Mouse (Mus musculus) lung, adult 18-20 months (tissue): ENCODE measurements around the gene Ino80.
A peak's percentile ranks its signal among the peaks of the same experiment; 100 is the strongest.

Source experiments
- DNase-seq, 2 experiments: peaks; one replicate each; pipeline ENCODE4 v3.0.0; 2022; ENCODE audit warnings: mixed read lengths in 2 of 2

The Ino80 gene

DNA sequence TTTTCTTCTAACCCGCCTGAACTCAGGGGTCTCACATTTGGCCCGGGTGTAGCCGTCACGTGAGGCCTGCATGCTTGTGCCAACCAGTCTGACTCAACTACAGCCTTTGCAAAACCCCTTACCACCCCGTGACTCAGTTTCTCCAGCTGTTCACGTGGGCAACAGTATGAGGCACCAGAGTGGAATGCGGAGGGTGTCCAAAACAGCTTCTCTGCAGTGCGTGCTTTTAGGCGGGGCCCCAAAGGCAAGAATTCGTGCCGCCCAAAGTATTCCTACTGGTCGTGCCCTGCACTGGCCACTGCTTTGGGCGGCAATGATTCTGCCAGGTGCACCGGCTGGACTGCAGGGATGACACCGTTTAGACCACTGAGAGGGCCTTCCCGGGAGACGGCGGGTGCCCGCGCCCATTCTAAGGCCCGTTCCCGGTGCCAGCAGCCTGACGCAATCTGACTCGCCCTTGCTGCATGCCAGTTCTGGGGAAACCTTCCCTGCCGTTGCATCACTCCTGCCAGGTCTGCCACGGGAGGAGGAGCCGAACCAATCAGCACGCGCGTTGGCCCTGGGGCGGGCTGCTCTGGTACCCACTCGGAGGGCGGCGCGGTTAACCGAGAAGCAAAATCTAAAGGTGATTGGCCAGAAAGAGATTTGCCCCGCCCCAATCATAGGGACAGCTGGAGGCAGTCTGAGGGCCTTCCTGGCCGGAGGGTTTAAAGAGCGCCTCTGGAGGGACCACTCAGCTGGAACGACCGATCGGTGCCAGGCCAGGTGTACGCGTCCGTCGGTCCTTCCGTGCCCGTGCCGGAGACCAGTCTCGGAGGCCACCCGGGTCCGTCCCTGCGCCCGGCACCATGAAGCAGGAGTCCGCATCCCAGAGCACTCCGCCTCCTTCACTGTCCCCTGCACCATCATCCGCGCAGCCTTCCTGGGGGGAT lies 126.7 kb downstream of the Ino80 start, which contains the start of gene Chac1:
Gene Chac1 (plus strand): TSS at position 675 of the 932 bp plus-strand sequence.
- peak; percentile 95 to 97 for DNase-seq

DNA sequence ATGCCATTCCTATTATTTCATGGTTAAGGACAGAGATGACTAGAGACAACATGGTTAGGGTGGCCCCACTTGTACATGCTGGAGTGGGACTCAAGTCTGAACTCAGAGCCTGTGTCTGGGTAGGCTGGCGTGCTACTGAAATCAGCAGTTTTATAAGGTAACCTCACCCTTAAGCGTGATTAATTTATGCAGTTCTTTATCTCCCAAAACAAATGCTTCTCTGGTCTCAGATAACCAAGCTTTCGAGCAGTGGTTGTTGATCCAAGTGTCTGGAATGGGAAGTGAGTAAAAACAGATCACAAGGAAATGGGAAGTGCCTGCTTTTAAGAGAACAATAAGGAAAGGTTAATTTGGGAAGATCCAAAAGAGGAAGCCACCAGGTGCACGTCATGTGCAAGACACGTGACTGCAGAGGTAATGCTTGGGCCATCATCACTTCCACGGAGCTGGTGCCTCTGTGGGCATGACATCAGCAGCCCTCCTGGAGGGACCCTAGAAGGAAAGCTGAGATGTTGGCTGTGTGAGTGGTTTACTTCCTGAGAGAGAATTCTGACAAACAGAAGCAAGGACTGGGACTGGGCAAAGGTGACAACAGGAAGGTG lies 132.8 kb downstream of the Ino80 start:
- DNase-seq: no peak

GRCm38 (mm10) chr2:119337425-119338265 lies 139.8 kb downstream of the Ino80 start:
- DNase-seq: peak; percentile 92 to 94

- DNase-seq: peak in 1 of 2 experiments; percentile 57
Observed at GRCm38 (mm10) chr2:119336470-119336869, 141.0 kb downstream of the Ino80 start.

GRCm38 (mm10) chr2:119336002-119336401 lies 141.5 kb downstream of the Ino80 start:
- no peak for DNase-seq

DNA sequence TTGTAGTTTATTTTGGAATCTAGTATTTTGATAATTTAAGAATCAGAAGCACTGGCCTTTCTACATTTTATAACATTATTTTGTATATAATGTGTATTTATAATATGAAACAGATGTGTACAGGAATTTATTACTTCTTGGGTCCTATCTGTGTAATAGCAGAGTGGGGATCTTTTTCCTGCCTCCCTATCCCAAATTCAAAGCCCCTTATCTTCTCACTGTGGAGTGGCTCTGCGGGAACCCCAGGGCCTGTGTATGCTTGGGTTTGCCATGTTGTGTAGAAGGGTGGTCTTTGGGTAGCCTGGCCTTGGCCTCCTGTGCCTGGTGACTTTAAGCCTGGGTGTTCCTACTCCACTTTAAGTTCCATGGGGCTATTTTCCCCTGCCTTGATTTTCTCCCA lies 142.0 kb downstream of the Ino80 start:
- DNase-seq: no peak

DNA sequence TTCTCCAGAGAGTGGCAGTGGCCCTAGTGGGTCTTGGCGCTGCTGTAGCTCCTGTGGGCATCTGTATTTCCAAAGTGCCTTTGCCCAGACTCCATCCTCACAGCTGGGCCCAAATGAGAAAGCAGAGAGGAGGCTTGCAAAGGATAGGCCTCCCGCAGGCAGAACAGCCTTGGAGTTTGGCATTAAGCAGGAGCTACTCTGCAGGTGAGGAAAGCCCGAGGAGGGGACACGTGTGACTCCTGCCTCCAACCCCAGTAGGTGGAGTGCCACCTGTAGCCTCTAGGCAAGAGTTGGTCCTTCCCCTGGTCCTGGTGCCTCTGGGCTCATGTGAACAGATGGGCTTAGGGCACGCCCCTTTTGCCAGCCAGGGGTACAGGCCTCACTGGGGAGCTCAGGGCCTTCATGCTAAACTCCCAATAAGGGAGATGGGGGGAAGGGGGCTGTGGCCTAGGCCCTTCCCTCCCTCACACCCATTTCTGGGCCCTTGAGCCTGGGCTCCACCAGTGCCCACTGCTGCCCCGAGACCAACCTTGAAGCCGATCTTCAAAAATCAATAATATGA lies 142.4 kb downstream of the Ino80 start:
- no peak for DNase-seq

- no peak for DNase-seq
Observed at GRCm38 (mm10) chr2:119334135-119334534, 143.4 kb downstream of the Ino80 start.

DNA sequence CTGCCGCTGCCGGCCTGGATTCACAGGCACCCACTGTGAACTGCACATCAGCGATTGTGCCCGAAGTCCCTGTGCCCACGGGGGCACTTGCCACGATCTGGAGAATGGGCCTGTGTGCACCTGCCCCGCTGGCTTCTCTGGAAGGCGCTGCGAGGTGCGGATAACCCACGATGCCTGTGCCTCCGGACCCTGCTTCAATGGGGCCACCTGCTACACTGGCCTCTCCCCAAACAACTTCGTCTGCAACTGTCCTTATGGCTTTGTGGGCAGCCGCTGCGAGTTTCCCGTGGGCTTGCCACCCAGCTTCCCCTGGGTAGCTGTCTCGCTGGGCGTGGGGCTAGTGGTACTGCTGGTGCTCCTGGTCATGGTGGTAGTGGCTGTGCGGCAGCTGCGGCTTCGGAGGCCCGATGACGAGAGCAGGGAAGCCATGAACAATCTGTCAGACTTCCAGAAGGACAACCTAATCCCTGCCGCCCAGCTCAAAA lies 145.3 kb downstream of the Ino80 start:
- DNase-seq: no peak

DNA sequence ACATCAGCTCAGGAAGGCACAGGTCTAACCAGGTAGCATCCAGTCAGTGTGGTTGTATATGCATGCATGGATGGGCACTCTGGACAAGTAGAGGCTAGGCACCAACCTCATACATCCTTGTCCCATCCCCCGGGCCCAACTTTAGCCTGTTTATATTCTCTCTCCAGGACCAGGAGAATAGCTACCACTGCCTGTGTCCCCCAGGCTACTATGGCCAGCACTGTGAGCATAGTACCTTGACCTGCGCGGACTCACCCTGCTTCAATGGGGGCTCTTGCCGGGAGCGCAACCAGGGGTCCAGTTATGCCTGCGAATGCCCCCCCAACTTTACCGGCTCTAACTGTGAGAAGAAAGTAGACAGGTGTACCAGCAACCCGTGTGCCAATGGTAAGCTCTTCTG lies 146.7 kb downstream of the Ino80 start:
- no peak for DNase-seq

DNA sequence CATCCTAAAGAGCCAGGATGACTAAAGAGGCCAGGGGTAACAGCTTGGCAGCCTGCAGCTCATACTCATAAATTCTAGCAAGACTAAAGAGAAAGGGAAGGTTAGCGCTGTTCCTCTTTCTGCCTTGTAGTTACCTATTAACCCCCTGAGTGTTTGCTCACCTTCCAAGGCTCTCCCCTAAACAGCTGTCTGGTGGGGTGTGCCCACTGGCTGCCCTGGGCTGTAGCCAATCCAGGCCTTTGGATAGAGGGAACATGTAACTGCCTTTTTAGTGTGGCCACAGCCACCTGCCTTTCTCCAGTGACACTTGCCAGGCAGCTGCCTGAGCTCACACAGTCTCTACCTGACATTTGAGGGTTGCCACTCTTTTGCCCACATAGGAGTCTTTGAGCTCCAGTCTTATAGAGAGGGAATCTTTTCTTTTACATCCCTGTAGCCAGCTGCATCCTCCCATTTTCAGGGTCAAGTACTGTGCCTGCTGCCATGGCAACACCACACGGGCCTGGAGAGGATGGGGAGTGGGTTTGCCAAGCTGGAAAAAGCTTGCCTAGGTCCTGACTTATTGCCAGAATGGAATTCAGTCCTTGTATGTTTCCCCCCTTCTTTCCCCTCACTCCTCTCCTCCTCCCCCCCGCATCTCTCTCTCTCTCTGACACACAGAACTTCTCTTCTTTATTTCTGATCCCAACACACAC lies 148.2 kb downstream of the Ino80 start:
- DNase-seq: peak in 1 of 2 experiments; percentile 49

GRCm38 (mm10) chr2:119328546-119328945 lies 148.9 kb downstream of the Ino80 start:
- no peak for DNase-seq

GRCm38 (mm10) chr2:119327942-119328526 lies 149.5 kb downstream of the Ino80 start:
- DNase-seq: no peak

- DNase-seq: peak; percentile 69 to 80
Observed at GRCm38 (mm10) chr2:119327102-119327480, 150.4 kb downstream of the Ino80 start.

DNA sequence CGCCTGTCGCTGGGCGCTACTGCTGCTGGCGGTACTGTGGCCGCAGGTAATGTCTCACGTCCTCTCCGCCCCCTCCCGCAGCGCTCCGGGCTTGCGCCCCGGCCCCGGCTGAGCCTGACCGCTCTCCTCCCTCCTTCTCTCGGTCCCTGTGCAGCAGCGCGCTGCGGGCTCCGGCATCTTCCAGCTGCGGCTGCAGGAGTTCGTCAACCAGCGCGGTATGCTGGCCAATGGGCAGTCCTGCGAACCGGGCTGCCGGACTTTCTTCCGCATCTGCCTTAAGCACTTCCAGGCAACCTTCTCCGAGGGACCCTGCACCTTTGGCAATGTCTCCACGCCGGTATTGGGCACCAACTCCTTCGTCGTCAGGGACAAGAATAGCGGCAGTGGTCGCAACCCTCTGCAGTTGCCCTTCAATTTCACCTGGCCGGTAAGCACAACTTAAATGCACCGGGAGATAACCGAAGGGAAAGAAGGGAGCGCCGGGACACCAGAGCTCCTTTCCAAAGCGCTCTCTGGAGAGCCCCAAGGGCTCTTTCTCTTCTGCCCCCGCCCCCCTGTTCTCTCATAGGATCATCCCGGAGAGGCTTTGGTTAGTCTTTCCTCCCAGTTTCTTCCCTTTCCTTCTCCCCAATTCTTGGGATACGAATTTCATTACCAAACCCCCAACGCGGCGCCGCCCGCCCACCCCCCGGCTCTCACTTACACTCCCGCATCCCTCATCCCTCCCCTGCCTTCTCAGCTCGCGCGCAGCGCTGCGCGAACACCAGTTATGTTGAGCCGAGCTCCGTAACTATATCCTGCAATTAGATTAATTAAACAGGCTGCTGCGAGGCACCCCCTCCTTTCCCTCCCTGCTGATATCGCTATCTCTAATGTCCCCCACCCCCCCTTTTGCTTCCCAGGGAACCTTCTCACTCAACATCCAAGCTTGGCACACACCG lies 151.1 kb downstream of the Ino80 start:
- no peak for DNase-seq

DNA sequence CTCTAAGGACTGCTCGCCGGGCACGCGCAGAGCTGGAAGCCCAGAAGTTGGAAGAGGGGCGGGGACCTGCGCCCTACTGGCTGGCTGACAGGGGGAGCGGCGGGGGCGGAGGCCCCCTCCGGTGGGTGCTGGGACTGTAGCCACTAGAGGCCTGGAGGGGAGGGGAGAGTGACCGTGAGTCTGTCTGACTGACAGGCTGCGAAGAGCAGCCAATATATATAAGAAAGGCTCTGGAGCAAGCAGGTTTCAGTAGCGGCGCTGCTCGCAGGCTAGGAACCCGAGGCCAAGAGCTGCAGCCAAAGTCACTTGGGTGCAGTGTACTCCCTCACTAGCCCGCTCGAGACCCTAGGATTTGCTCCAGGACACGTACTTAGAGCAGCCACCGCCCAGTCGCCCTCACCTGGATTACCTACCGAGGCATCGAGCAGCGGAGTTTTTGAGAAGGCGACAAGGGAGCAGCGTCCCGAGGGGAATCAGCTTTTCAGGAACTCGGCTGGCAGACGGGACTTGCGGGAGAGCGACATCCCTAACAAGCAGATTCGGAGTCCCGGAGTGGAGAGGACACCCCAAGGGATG lies 151.8 kb downstream of the Ino80 start, which contains the start of gene Dll4:
Gene Dll4 (plus strand): TSS at position 217 of the 576 bp plus-strand sequence.
- DNase-seq: peak; percentile 79 to 86

GRCm38 (mm10) chr2:119324576-119325318 lies 152.7 kb downstream of the Ino80 start:
- peak; percentile 52 to 77 for DNase-seq

DNA sequence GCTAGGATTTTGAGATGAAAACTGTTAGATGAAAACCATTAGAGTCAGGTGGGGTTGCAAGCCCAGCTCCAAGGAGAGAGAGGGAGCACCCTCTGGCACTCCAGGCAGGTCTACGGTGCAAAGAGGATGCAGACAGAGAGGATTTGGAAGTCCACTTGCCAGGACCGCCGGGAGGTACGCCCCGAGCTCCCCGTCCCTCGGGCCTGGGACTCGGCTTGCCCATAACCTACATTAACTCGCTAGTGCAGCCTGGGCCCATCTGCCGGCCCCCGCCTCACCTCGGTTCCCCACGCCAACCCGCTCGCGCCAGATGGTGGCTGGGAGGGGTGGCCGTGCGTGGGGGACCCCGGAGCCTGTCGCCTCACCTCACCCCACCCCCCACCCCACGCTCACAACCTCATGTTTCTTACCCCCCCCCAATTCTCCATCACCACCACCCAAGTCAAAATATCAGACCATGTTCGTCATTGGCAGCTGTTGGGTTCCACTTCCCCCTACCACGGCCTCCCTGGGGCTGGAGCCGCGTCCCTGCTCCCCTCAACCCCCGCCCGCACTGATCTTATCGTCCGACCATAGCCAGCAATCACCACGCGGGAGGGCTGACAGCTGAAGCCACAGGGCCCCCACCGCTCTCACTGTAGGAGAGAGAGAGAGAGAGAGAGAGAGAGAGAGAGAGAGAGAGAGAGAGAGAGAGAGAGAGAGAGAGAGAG lies 153.5 kb downstream of the Ino80 start:
- DNase-seq: no peak
